Mouse (Mus musculus): ENCODE data around the gene 2410004B18Rik.

DNA sequence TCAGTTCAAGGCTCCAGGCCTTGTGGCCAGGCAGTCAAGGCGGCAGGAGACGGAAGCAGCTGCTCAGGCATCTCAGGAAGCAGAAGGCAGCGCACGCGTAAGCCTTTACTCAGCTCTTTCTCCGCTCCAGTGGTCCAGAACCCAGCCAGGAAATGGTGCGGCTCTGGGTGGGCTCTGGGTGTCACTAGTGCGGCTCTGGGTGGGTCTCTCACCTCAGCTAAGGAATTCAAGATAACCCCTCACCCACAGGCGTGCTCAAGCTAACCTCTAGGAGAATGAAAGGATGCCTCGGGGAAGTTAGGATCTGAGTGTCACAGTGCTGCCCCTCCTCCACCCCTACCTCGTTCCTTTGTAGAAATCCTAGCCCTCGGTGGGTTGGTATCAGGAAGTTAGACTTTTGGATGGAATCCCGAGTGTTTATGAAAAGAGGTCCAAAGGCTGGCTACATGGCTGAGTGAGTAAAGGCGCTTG, 31.3 kb downstream of the 2410004B18Rik start:
- TF ChIP-seq CTCF (IDR thresholded peaks at IDR 0.05; ENCODE audit: insufficient read depth, low read depth, low read length) (no peak), POLR2A (IDR thresholded peaks at IDR 0.05; ENCODE audit: insufficient read depth, low read depth, low read length) (no peak)
